Mouse (Mus musculus) left cerebral cortex, postnatal 4 days (tissue): ENCODE data around the gene Krt82. TPM values are rescaled to one million over a fixed set of nuclear protein-coding genes. Genes with fewer than 3 reads are reported as not detected.
A peak's percentile ranks its signal among the peaks of the same experiment; 100 is the strongest.
"Not testable (repeated sequence)": the region's sequence is repeated elsewhere in the genome, so short reads cannot be mapped to it uniquely, and the experiment has no call there.

ENCODE experiments used
- DNase-seq: peaks from one replicate; pipeline ENCODE4 v3.0.0-alpha.2; 2022
- intact Hi-C: fragments of 180-260 bp; cut with DNase I; formaldehyde crosslinking; loops from one replicate; pipeline ENCODE4 v1.15.1; 2025
- microRNA-seq: library from miRNA; unstranded; fragments of <30 nt; microRNA quantifications from one replicate; pipeline ENCODE4 v1.2.0, GENCODE M21; 2022
- total RNA-seq, 2 experiments: library from RNA; stranded (reverse); gene quantifications; 2 replicates each; pipeline ENCODE4 v1.2.3; 2021

The Krt82 gene
- total RNA-seq, 2 experiments from 2014 or later = not detected

DNA sequence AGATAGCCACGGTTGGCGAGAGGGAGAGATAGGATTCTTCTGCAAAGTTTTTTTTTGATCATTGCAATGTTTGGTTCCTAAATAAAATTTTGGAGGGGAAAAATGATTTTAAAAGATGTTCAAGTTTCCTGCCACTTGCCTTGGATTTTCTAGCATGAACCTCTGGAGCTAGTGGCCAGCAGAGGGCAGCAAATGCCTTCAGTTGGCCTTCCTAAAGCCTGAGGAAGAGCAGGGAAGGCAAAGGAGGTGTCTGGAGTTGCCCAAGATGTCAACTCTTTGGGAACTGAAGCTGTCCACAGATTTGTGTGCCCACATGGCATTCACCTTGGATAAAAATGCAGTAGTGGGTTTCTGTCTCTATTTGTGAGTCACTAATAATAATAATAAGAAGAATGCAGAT lies 30.7 kb downstream of the Krt82 start:
- DNase-seq = peak; percentile 82
- intact Hi-C loops = loop anchor here (1.0 to 10.0 kb wide), 4 partner anchors 95 to 454 kb away; no protein-coding TSS in a partner anchor

DNA sequence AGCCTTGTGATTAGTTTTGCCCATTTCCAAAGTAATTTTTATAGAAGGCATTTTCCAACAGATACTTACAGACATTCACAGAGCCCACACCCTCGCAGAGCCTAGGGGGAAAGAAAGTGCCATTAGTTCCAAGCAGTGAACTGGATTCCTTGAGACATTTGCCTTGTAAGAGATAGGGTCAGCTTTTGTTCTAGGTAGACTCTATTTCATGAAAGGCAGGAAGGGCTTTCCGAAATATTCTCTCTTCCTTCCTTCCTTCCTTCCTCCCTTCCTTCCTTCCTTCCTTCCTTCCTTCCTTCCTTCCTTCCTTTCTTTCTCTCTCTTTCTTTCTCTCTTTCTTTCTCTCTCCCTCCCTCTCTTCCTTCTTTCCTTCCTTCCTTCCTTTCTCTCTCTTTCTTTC lies 33.3 kb downstream of the Krt82 start, which contains the start of gene Gm49425:
Gm49425 (minus strand) TSS at position 101 of the 400 bp plus-strand sequence.
- intact Hi-C loops = loop anchor here (10.0 kb wide), 1 partner anchor 92 kb away; no protein-coding TSS in a partner anchor

DNA sequence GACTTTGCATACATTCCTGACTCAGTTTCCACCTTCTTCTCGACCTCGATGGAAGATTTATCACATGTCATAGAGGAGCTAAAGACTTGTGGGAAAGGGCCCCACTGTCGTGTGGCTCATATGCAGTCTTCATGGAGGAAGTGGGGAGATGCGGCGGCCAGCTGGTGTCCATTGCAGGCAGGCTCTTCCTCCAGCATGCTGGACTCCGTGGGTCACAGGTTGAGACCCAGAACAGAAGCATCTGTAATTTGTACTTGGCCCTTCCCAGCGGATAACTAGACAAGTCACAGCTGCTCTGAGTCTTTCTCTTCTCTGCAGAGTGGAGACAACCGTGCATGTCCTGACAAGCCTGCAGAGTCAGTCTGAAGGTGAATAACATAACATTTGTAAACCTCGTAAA lies 42.2 kb downstream of the Krt82 start:
- intact Hi-C loops = loop anchor here (10.0 kb wide), 1 partner anchor 163 kb away; no protein-coding TSS in a partner anchor
- no peak for DNase-seq

More for the DNA sequence above, 33.3 kb downstream of the Krt82 start, which contains the start of gene Gm49425:
- DNase-seq = not testable (repeated sequence)

DNA sequence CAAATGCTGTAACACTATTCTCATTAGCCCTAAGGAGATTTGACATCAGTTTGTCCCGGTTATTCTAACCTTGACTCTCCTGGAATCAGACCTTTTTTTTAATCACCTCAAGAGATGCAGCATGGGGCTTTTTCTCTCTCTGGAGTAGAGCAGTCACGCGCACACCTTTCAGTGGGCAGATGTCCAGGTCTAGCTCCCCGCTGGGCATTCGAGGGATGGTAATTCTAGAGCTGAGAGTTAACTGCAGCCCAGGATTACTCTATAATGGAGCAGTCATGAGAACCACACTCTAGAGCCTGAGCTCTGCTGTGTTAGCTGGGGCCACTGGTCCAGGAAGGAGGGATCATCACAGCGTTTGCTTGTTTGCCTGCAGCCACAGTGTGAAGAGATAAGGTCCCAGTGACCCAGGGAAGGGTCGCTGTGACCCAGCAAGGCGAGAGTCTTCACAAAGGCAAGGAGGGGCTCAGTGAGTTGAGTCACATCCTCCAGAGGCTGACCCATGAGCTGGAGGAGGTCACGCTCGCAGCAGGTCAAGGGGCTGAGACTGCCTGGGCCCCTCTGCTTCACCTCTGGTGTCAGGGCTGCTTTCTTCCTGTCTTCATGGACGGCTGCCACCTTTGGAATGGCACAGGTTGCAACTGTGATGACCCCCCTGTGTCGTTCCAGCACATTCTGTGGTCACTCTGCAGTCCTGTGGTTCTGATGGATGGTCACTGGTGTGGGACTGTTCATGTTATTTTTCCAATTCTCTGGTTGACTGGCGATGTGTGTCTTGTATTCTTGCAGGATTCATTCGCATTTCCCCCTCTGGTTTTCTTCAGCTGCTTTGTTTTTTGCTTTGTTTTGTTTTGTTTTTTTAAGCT lies 43.3 kb downstream of the Krt82 start:
- no peak for DNase-seq
- intact Hi-C loops = loop anchor here (10.0 kb wide), 1 partner anchor 162 kb away; no protein-coding TSS in a partner anchor

DNA sequence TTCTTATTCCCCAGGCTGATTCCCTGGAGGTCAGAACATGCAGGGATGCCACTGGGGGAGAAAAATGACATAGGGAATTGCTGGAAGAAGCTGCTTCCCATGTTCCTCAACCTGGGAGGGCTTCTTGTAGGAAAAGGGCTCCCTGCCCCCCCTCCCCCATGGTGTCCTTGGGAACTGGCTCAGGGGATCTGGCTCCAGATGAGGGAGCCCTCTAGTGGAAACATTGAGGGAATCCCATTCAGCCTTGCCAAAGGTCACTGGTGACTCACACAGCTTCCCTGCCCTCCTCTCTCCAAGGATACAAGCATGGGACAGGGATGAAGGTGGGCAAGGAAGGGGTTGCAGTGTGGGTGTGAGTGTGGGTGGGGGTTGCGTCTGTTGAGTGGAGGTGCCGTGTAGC lies 53.3 kb downstream of the Krt82 start:
- DNase-seq = peak; percentile 37
- intact Hi-C loops = no loop called here

DNA sequence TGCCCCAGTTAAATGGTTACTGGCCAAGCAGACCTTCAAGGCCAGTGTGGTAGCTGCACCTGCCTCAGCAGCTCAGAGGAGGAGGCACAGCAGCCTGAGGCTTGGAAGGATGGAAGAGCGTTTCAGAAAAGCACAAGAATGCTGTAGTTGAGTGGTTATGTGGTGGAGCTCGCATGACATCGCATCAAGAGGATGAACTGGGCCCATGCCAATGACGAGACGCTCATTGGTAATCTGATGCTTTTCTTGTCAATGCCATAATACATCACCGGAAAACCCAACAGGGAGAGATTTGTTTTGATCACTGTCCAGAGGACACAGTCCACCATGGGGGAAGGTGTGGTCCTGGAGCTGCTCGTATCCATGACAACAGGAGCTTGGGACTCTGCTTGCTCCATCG lies 55.2 kb downstream of the Krt82 start:
- intact Hi-C loops = no loop called here
- no peak for DNase-seq

DNA sequence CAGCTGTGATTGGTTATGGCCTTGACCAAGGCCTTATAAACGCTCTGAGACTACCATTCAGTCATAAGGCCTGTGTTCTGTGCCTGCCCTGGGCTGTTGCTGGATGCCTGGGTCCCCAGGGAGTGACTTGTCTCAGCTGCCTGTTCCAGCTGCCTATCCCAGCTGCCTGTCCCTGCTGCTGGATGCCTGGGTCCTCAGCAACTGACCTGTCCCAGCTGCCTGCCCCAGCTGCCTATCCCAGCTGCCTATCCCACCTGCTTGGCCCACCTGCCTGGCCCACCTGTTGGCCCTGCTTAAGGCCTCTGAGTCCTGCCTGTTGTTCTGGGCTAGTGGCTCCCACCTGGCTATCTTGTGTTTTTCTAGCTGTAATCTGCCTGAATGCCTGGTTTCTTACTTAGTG lies 56.3 kb downstream of the Krt82 start:
- no peak for DNase-seq
- intact Hi-C loops = no loop called here

DNA sequence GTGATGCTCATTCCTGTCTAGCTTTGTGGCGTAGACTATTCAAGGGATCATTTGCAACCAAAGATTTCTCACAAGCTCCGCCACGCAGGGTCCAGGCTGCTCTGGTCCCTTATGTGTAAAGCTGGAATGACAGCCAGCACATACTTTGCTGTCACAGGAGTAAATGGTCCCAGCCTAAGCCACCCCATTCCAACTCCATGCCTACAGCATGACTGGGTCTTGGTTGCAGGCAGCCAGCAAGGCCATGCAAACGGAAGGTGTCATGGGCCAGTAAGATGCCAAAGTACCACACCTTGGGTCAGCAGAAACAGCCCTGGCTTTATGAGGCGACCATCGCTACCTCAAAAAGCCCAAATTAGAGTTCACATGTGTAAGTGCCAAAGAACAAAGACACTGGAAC lies 56.8 kb downstream of the Krt82 start:
- intact Hi-C loops = no loop called here
- no peak for DNase-seq

DNA sequence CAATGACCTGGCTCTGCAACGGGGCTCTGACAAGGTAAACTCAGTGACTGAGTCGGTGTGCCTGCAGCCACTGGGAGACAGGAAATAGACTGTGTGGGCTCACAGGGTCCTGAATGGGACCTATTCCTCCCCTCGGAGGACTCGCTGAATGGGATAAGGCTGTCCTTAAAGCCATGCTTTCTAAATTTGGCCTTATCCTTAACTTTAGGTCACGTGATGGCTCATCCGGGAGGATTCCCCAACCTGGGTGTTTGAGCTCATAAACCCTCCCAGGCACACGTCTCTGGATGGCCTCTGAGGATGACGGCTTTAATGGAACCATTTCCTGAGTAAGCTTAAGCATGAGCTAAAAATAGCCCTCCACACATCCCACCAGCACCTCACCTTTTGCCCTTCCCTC lies 57.7 kb downstream of the Krt82 start:
- intact Hi-C loops = no loop called here
- no peak for DNase-seq

DNA sequence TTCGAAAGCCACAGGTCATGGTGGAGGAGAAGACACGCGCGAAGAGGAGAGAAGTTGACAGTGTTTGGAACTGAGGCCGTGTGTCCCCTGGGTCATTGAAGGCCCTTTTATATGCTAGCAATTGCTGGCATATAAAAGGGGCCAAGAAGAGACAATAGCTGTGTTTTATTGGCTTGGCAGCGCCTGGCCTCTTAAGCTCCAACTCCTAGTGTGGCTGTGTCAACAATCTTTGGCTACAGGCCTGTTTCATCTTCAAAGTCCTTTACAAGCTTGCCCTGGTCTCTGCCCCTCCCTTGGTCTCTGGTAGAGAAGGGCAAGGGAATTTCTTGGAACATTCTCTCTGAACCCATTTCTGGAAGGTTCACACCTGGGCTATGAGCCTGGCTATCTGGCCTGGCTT lies 59.0 kb downstream of the Krt82 start, which contains the start of gene Krt83:
Krt83 (minus strand) TSS at position 82 of the 400 bp plus-strand sequence.
- no peak for DNase-seq
- intact Hi-C loops = no loop called here

Small RNA genes within 50 kb of the gene (microRNA-seq; reads per million reads assigned to microRNA genes)
- gene Gm44393 = not detected
- gene Gm44460 = not detected

Other genes starting within 250 kb of the Krt82 start
- under 1 TPM; 0.46 to 0.60 TPM for gene Krt80, start 180.5 kb downstream of the Krt82 start, total RNA-seq
- gene Krt7, start 139.6 kb downstream of the Krt82 start, total RNA-seq = under 1 TPM in 1 of 2 experiments, not detected in 1; 0.16 TPM
- gene Krt87, start 111.9 kb downstream of the Krt82 start, total RNA-seq = under 1 TPM; 0.24 to 0.38 TPM
- gene Krt88, start 102.9 kb downstream of the Krt82 start, total RNA-seq = not detected
- gene Krt81, start 86.9 kb downstream of the Krt82 start, total RNA-seq = not detected
- gene Krt86, start 77.2 kb downstream of the Krt82 start, total RNA-seq = not detected
- not detected for gene Krt83, start 59.2 kb downstream of the Krt82 start, total RNA-seq
- gene Gm49425, start 33.4 kb downstream of the Krt82 start, total RNA-seq = not detected
- not detected for gene Krt84, start 17.8 kb downstream of the Krt82 start, total RNA-seq
- gene Krt90, start 12.3 kb upstream of the Krt82 start, total RNA-seq = not detected
- not detected for gene Krt75, start 23.2 kb upstream of the Krt82 start, total RNA-seq
- not detected for gene Gm5414, start 77.5 kb upstream of the Krt82 start, total RNA-seq
- not detected for gene Gm5478, start 96.7 kb upstream of the Krt82 start, total RNA-seq
- gene Krt6b, start 129.6 kb upstream of the Krt82 start, total RNA-seq = not detected
- gene Krt6a, start 143.6 kb upstream of the Krt82 start, total RNA-seq = not detected
- gene Krt5, start 162.2 kb upstream of the Krt82 start, total RNA-seq = not detected
- not detected for gene Krt71, start 192.4 kb upstream of the Krt82 start, total RNA-seq
- not detected for gene Krt72, start 235.8 kb upstream of the Krt82 start, total RNA-seq